Mouse (Mus musculus) G1E (cell line): ENCODE results near the gene Ccno.

ENCODE experiments used
- CTCF ChIP-seq: IDR thresholded peaks from 2 replicates; pipeline ENCODE4 v1.5.1; 2012; ENCODE audit warnings: low read depth, low read length, inconsistent platforms, mixed read lengths
- GATA1 ChIP-seq: IDR thresholded peaks from 2 replicates; pipeline ENCODE4 v1.6.1; 2012; ENCODE audit warnings: borderline replicate concordance, low read length, inconsistent platforms, mixed read lengths

DNA sequence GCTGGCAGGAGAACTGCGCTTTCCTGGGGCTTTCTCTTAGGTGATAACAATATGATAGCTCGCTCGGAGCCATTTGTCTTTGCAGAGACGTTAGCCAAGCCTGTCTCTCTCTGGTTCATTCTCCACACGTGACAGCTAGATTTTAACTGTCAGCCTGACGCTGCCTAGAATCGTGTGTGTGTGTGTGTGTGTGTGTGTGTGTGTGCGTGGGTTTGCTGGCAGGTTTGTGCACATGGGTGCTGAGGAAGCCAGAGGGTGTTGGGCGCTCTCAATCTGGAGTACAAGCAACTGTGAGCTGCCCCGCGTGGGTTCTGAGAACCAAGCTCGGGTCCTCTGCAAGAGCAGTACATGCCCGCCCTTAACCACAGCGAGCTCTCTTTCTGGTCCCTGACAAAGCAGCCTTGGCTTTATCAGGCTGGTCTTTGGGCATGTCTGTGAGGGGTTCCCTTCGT is 45.7 kb upstream of the Ccno start:
- TF ChIP-seq CTCF = no peak
- no peak for TF ChIP-seq GATA1
